Mouse (Mus musculus) spleen, adult 2 months (tissue): Measurements from ENCODE around the gene Vpreb3.

ENCODE experiments used
- CTCF ChIP-seq: fragments of 200-500 bp; IDR thresholded peaks from 2 replicates; pipeline ENCODE4 v1.5.1; 2011; ENCODE audit warnings: mild to moderate bottlenecking, inconsistent platforms; ENCODE audit not compliant: insufficient read depth, insufficient read length, insufficient replicate concordance; ENCODE audit errors: extremely low read depth
- POLR2A ChIP-seq: fragments of 200-500 bp; IDR thresholded peaks from 2 replicates; pipeline ENCODE4 v1.6.1; 2011; ENCODE audit warnings: low read depth, low read length, inconsistent platforms

DNA sequence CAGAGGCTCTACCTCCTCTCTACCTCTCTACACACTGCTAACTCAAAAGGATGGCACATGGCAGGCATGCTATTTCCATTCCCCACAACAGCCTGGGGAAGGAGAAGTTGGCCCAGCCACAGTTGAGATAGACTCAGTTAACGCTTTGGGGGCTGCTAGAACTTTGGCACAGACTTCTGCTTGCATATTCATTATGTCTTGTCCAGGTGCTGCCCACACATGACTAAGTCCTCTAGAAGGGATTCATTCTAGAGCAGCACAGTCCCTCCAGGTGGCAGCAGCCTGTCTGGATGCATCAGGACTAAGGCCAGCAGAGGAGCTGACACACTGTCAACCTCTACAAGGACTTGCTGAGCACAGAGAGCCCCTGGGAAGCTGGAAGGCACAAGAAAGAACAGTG, 46.6 kb upstream of the Vpreb3 start:
- no peak for TF ChIP-seq POLR2A
- TF ChIP-seq CTCF: no peak
